Comparison of ENCODE assay signal across 9 mouse cellular contexts in genomic region chr10:80808985-80809632, GRCm38 (mm10). TPM values are rescaled to one million over a fixed set of nuclear protein-coding genes. Genes with fewer than 3 reads are reported as not detected.
DNase-seq lines count a peak whose midpoint lies in the region; ATAC-seq and TF ChIP-seq lines count a peak whose summit lies in the region.
"Had no signal": no experiment of that assay in that cellular context is flagged by ENCODE, and none has a peak within 500 bp of the region (broad histone marks: within the 10 kb centered on the region; RNA-seq: fewer than 3 reads in every experiment).

No protein-coding gene starts in this region.

- H3K36me3 ChIP-seq in embryonic facial prominence, embryonic 10.5 days (replicated peaks) = peaks cover 29% of the 10 kb centered on the region
- H3K36me3 ChIP-seq in hindbrain, embryonic 11.5 days (ENCODE audit: control insufficient read depth, insufficient read depth, low read length) = 0 out of 2 replicates have a peak, but pooled peaks cover 2% of the 10 kb centered on the region
- H3K36me3 ChIP-seq in midbrain, embryonic 14.5 days (ENCODE audit: control insufficient read depth, insufficient read depth, low read length) = peaks cover 15% of the 10 kb centered on the region
- H3K36me3 ChIP-seq in thymus, adult 2 months (ENCODE audit: control insufficient read depth, insufficient read depth, low read length) = peaks cover 1% of the 10 kb centered on the region; the same call in 1 of the 2 replicates

- H3K27ac ChIP-seq in embryonic facial prominence, embryonic 10.5 days (replicated peaks) = peak overlapping the region; percentile 63
- no peak overlapping the region for H3K27ac ChIP-seq in hindbrain, embryonic 11.5 days (ENCODE audit: low read depth, low read length)
- H3K27ac ChIP-seq in midbrain, embryonic 14.5 days (replicated peaks; ENCODE audit: low read depth, low read length) = no peak overlapping the region
- H3K27ac ChIP-seq in thymus, adult 2 months (ENCODE audit: control insufficient read depth, insufficient read depth, low read length) = no peak overlapping the region

- TF ChIP-seq CTCF in thymus, adult 2 months (IDR thresholded peaks at IDR 0.05; ENCODE audit: borderline replicate concordance, control insufficient read depth, extremely low read depth, insufficient read depth, low read length, poor library complexity) = no peak

- H3K27me3 ChIP-seq in embryonic facial prominence, embryonic 10.5 days (replicated peaks; ENCODE audit: low read depth, poor library complexity, severe bottlenecking) = peaks cover 82% of the 10 kb centered on the region
- H3K27me3 ChIP-seq in hindbrain, embryonic 11.5 days (ENCODE audit: control insufficient read depth, insufficient read depth, low read length) = peaks cover 24% of the 10 kb centered on the region
- peaks cover 17% of the 10 kb centered on the region for H3K27me3 ChIP-seq in midbrain, embryonic 14.5 days (ENCODE audit: control insufficient read depth, insufficient read depth, low read length)
- peaks cover 21% of the 10 kb centered on the region for H3K27me3 ChIP-seq in thymus, adult 2 months (ENCODE audit: control insufficient read depth, insufficient read depth, low read length)

- H3K4me1 ChIP-seq in embryonic facial prominence, embryonic 10.5 days = peaks cover 67% of the 10 kb centered on the region
- H3K4me1 ChIP-seq in hindbrain, embryonic 11.5 days (replicated peaks; ENCODE audit: control insufficient read depth, insufficient read depth, low read length) = peaks cover 23% of the 10 kb centered on the region
- peaks cover 27% of the 10 kb centered on the region for H3K4me1 ChIP-seq in midbrain, embryonic 14.5 days (ENCODE audit: control insufficient read depth, insufficient read depth, low read length)
- peaks cover 16% of the 10 kb centered on the region for H3K4me1 ChIP-seq in thymus, adult 2 months (replicated peaks; ENCODE audit: control insufficient read depth, insufficient read depth, low read length)

- peak; percentile 31 to 55 for DNase-seq in left cerebral cortex, adult 18-20 months (ENCODE audit: low spot score in 2 of 2)
- no peak for DNase-seq in left cerebral cortex, adult 8-10 months (ENCODE audit: low spot score in 2 of 2)
- DNase-seq in embryonic facial prominence, embryonic 10.5 days (ENCODE audit: low spot score) = no peak
- DNase-seq in hindbrain, embryonic 11.5 days (ENCODE audit: low spot score) = peak; percentile 51
- no peak for DNase-seq in midbrain, embryonic 14.5 days
- no peak for DNase-seq in thymus, adult 2 months
- DNase-seq in adrenal gland, postnatal 25 days = no peak
- DNase-seq in urinary bladder, adult 2 months (ENCODE audit: low spot score) = no peak
- DNase-seq: adrenal gland, postnatal 10 days had no signal

- H3K9ac ChIP-seq in hindbrain, embryonic 11.5 days (ENCODE audit: low read depth, low read length) = no peak overlapping the region; the same call in 1 of the 2 replicates
- no peak overlapping the region for H3K9ac ChIP-seq in midbrain, embryonic 14.5 days (replicated peaks; ENCODE audit: low read length)

- H3K9me3 ChIP-seq in embryonic facial prominence, embryonic 10.5 days = no peaks in the 10 kb centered on the region
- no peaks in the 10 kb centered on the region for H3K9me3 ChIP-seq in hindbrain, embryonic 11.5 days (ENCODE audit: control insufficient read depth, low read length)
- H3K9me3 ChIP-seq in midbrain, embryonic 14.5 days (ENCODE audit: control insufficient read depth, low read length) = no peaks in the 10 kb centered on the region

- peak overlapping the region; percentile 68 for H3K4me3 ChIP-seq in embryonic facial prominence, embryonic 10.5 days
- peak overlapping the region; percentile 6; the same call in 1 of the 2 replicates for H3K4me3 ChIP-seq in hindbrain, embryonic 11.5 days (ENCODE audit: low read depth, low read length)
- H3K4me3 ChIP-seq in midbrain, embryonic 14.5 days (replicated peaks; ENCODE audit: low read depth, low read length) = peak overlapping the region; percentile 7
- no peak overlapping the region for H3K4me3 ChIP-seq in thymus, adult 2 months (ENCODE audit: control insufficient read depth, insufficient read depth, low read length)

- ATAC-seq in hindbrain, embryonic 11.5 days (ENCODE audit: low FRiP score) = no peak
- ATAC-seq in midbrain, embryonic 14.5 days (ENCODE audit: low FRiP score, low TSS enrichment) = no peak

- WGBS in embryonic facial prominence, embryonic 10.5 days = 9% methylated on average over 18 of the region's 18 CpGs
- WGBS in hindbrain, embryonic 11.5 days = 7% methylated on average over 18 of the region's 18 CpGs
- WGBS in midbrain, embryonic 14.5 days = 5% methylated on average over 18 of the region's 18 CpGs
- 18% methylated on average over 18 of the region's 18 CpGs for WGBS in thymus, adult 2 months

- no peak for TF ChIP-seq POLR2A in thymus, adult 2 months (IDR thresholded peaks at IDR 0.05; ENCODE audit: control insufficient read depth, extremely low read depth, insufficient read depth, low read length, poor library complexity)

- peak overlapping the region; percentile 29 for H3K4me2 ChIP-seq in hindbrain, embryonic 11.5 days (replicated peaks; ENCODE audit: low read depth, low read length)
- H3K4me2 ChIP-seq in midbrain, embryonic 14.5 days (ENCODE audit: low read length) = peak overlapping the region; percentile 34

RNA-seq across cellular contexts. Expression of gene Amh, which starts 4.1 kb away (rescaled TPM):
- total RNA-seq in left cerebral cortex, adult 18-20 months (2021) = 1 to 10 TPM; 2.4 to 2.9 TPM
- total RNA-seq in left cerebral cortex, adult 8-10 months (2022) = 1 to 10 TPM; 1.1 to 2.2 (median 1.7) TPM
- polyA plus RNA-seq in embryonic facial prominence, embryonic 10.5 days (2016; fragmentation: Nextera tagmentation; extraction: Ambion mirVana) = 0.11 and 0.17 TPM in 2 replicates
- not detected in 2 replicates for polyA plus RNA-seq in hindbrain, embryonic 11.5 days (2014; fragmentation: Nextera tagmentation; extraction: Ambion mirVana)
- 0.12 TPM in 1 of 2 replicates, not detected in the other for polyA plus RNA-seq in midbrain, embryonic 14.5 days (2014; fragmentation: Nextera tagmentation; extraction: Ambion mirVana)
- polyA plus RNA-seq in thymus, adult 2 months (2012; rRNA removed) = 6.3 and 8.8 TPM in 2 replicates
- 0.79 and 0.90 TPM in 2 replicates for total RNA-seq in adrenal gland, postnatal 25 days (2021)
- 0.40 and 0.62 TPM in 2 replicates for polyA plus RNA-seq in urinary bladder, adult 2 months (2012; rRNA removed)

RNA-seq across cellular contexts. Expression of gene Jsrp1, which starts 4.2 kb away (rescaled TPM):
- total RNA-seq in left cerebral cortex, adult 18-20 months (2021) = 1 to 10 TPM; 6.6 to 8.0 TPM
- total RNA-seq in left cerebral cortex, adult 8-10 months (2022) = 1 to 10 TPM; 5.1 to 9.7 (median 6.2) TPM
- 0.26 and 0.52 TPM in 2 replicates for polyA plus RNA-seq in embryonic facial prominence, embryonic 10.5 days (2016; fragmentation: Nextera tagmentation; extraction: Ambion mirVana)
- 0.36 and 0.61 TPM in 2 replicates for polyA plus RNA-seq in hindbrain, embryonic 11.5 days (2014; fragmentation: Nextera tagmentation; extraction: Ambion mirVana)
- 0.23 and 0.30 TPM in 2 replicates for polyA plus RNA-seq in midbrain, embryonic 14.5 days (2014; fragmentation: Nextera tagmentation; extraction: Ambion mirVana)
- 0.24 TPM in 1 of 2 replicates, not detected in the other for polyA plus RNA-seq in thymus, adult 2 months (2012; rRNA removed)
- total RNA-seq in adrenal gland, postnatal 25 days (2021) = 6.7 and 8.7 TPM in 2 replicates
- 1.0 and 1.3 TPM in 2 replicates for polyA plus RNA-seq in urinary bladder, adult 2 months (2012; rRNA removed)

RNA-seq across cellular contexts. Expression of gene Plekhj1, which starts 10.7 kb away (rescaled TPM):
- total RNA-seq in left cerebral cortex, adult 18-20 months (2021) = 10 to 100 TPM; 66.1 to 77.7 TPM
- total RNA-seq in left cerebral cortex, adult 8-10 months (2022) = 10 to 100 TPM; 61.3 to 74.5 (median 66.4) TPM
- polyA plus RNA-seq in embryonic facial prominence, embryonic 10.5 days (2016; fragmentation: Nextera tagmentation; extraction: Ambion mirVana) = 181 and 184 TPM in 2 replicates
- 142 and 150 TPM in 2 replicates for polyA plus RNA-seq in hindbrain, embryonic 11.5 days (2014; fragmentation: Nextera tagmentation; extraction: Ambion mirVana)
- 107 and 116 TPM in 2 replicates for polyA plus RNA-seq in midbrain, embryonic 14.5 days (2014; fragmentation: Nextera tagmentation; extraction: Ambion mirVana)
- 142 and 153 TPM in 2 replicates for polyA plus RNA-seq in thymus, adult 2 months (2012; rRNA removed)
- total RNA-seq in adrenal gland, postnatal 25 days (2021) = 114 and 132 TPM in 2 replicates
- 60.6 and 79.2 TPM in 2 replicates for polyA plus RNA-seq in urinary bladder, adult 2 months (2012; rRNA removed)

RNA-seq across cellular contexts. Expression of gene Sf3a2, which starts 11.1 kb away (rescaled TPM):
- total RNA-seq in left cerebral cortex, adult 18-20 months (2021) = 10 to 100 TPM; 46.8 to 53.3 TPM
- 10 to 100 TPM; 35.5 to 53.7 (median 46.1) TPM for total RNA-seq in left cerebral cortex, adult 8-10 months (2022)
- 114 and 127 TPM in 2 replicates for polyA plus RNA-seq in embryonic facial prominence, embryonic 10.5 days (2016; fragmentation: Nextera tagmentation; extraction: Ambion mirVana)
- 83.4 and 84.4 TPM in 2 replicates for polyA plus RNA-seq in hindbrain, embryonic 11.5 days (2014; fragmentation: Nextera tagmentation; extraction: Ambion mirVana)
- 57.2 and 75.1 TPM in 2 replicates for polyA plus RNA-seq in midbrain, embryonic 14.5 days (2014; fragmentation: Nextera tagmentation; extraction: Ambion mirVana)
- polyA plus RNA-seq in thymus, adult 2 months (2012; rRNA removed) = 94.6 and 119 TPM in 2 replicates
- total RNA-seq in adrenal gland, postnatal 25 days (2021) = 56.7 and 60.1 TPM in 2 replicates
- 47.0 and 47.7 TPM in 2 replicates for polyA plus RNA-seq in urinary bladder, adult 2 months (2012; rRNA removed)

RNA-seq across cellular contexts. Expression of gene Oaz1, which starts 17.3 kb away (rescaled TPM):
- total RNA-seq in left cerebral cortex, adult 18-20 months (2021) = 100 to 1,000 TPM; 517 to 561 TPM
- 100 to 1,000 TPM; 505 to 586 (median 560) TPM for total RNA-seq in left cerebral cortex, adult 8-10 months (2022)
- polyA plus RNA-seq in embryonic facial prominence, embryonic 10.5 days (2016; fragmentation: Nextera tagmentation; extraction: Ambion mirVana) = 2,205 and 2,316 TPM in 2 replicates
- 1,755 and 1,772 TPM in 2 replicates for polyA plus RNA-seq in hindbrain, embryonic 11.5 days (2014; fragmentation: Nextera tagmentation; extraction: Ambion mirVana)
- 1,218 and 1,334 TPM in 2 replicates for polyA plus RNA-seq in midbrain, embryonic 14.5 days (2014; fragmentation: Nextera tagmentation; extraction: Ambion mirVana)
- polyA plus RNA-seq in thymus, adult 2 months (2012; rRNA removed) = 1,706 and 1,988 TPM in 2 replicates
- total RNA-seq in adrenal gland, postnatal 25 days (2021) = 742 and 955 TPM in 2 replicates
- polyA plus RNA-seq in urinary bladder, adult 2 months (2012; rRNA removed) = 566 and 709 TPM in 2 replicates

Comparison
In these comparisons a context has a peak if more than half of its experiments do, and no peak if none do; other contexts are left out.
1. DNase-seq: peak in left cerebral cortex, adult 18-20 months (2 of 2) and hindbrain, embryonic 11.5 days (single experiment); none in left cerebral cortex, adult 8-10 months (0 of 2), embryonic facial prominence, embryonic 10.5 days (single experiment), midbrain, embryonic 14.5 days (single experiment), thymus, adult 2 months (single experiment), adrenal gland, postnatal 25 days (single experiment) and urinary bladder, adult 2 months (single experiment).